Mouse (Mus musculus) liver, embryonic 14.5 days (tissue): ENCODE measurements around the gene Dph1.

ENCODE experiments used
- CTCF ChIP-seq: IDR thresholded peaks from 2 replicates; pipeline ENCODE4 v1.5.1; 2016; ENCODE audit warnings: antibody characterized with exemption, low read depth, control low read depth
- EP300 ChIP-seq: IDR thresholded peaks from 2 replicates; pipeline ENCODE4 v1.6.1; 2016; ENCODE audit warnings: antibody characterized with exemption, low read depth

DNA sequence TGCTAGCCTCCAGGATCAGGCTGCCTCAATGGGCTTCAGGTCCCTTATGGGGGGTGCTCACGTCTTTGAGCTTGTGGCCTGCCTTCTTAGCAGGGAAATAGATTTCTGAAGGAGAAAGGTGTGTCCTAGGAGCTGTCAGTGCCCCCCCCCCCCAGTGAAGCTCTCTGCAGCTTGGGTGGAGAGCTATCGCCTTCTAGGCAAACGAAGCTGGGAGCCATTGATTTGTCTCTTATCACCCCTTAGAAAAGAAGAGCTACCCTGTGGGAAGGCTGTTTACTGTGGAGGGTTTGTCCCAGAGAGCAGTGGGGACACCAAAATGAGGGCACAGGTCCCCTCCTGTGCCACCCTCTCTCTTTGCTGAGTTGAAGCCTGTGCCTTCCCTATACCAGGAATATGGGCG, 19.1 kb upstream of the Dph1 start:
- TF ChIP-seq EP300 = peak; percentile 73
- no peak for TF ChIP-seq CTCF
